Mouse (Mus musculus): ENCODE results near the gene Ramp3.
"Not testable (repeated sequence)": the region's sequence is repeated elsewhere in the genome, so short reads cannot be mapped to it uniquely, and the experiment has no call there.

Ramp3 gene

DNA sequence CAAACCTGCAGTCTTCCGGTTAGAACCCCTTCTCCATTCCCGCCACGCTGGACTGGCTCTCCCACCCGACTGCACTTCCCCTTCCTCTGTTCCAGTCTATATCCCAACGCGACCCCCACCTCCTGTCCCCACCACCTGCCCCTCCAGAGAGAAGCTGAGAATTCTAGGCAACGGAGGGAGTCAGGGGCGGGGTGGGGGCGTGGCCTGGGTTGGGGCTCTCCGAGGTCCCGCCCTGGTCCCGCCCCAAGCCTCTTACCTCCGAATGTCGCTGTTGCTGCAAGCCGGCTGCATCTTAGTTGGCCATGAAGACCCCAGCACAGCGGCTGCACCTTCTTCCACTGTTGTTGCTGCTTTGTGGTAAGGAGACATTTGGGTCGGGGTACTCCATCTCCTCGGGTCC lies at the start of gene Ramp3:
Gene Ramp3 (plus strand): TSS at position 251 of the 400 bp plus-strand sequence.
- peak; percentile 45 to 50 for DNase-seq (ENCODE audit: low spot score in 2 of 2)

DNA sequence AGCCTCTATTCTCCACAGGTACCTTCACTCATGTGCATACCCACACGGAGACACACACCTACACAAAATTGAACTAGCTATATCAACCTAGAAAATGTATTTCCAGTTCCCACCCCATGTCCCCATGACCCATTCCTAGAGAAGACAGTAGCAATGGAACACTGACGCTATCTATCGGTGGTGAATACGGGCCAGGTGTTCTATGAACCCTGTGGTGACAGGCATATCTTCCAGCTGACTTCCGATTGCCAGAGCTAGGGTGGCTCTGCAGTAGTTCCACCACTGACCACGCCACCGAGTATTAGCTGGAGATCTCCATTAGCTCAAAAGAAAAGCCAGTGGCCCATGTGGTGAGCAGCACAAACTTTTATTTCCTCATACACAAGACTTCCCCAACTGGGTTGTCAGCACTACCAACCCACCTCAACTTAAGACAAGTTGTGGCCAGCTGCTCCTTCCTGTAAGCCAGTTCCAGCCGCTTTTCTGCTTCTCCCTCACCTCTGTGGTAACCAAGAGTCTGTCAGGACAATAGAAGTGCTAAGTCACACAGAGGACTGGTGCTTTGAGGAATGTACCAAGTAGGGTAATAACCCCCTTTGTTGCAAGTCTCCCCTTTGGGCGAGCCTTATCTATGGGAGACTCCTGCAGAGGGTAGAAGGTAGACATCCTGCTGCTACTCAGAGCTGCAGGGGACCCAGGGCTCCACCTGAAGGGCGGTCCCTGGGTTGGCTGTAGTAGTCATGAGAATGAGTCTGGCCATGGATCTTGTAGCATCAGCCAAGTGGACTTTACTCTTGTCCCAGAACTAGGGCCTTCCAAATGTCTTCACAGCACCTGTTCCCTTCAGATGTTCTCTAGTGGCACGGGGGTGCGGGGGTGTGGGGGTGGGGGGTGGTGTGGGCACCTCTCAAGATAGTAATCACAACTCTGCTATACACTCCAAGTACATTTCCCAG lies 42.8 kb upstream of the Ramp3 start:
- no peak for DNase-seq (ENCODE audit: low spot score in 2 of 2)

DNA sequence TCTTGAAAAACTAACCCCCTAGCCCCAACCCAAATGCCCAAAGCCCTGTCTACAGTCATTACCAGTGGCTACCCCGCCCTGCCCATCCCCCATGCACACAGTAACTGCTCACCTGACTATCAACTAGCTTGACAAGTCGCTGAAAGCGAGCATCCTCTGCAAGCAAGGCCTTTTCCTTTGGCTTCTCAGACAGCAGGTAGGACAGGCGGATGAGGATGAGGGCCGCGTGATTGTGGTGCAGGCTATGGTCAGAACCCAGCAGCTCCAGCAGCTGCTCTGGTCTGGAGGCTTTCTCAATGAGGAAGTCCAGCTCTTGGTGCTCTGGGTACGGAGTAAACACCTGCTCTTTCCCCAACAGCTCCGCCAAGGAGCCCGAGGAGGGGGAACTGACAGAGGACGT lies 34.6 kb upstream of the Ramp3 start:
- no peak for DNase-seq (ENCODE audit: low spot score in 2 of 2)

DNA sequence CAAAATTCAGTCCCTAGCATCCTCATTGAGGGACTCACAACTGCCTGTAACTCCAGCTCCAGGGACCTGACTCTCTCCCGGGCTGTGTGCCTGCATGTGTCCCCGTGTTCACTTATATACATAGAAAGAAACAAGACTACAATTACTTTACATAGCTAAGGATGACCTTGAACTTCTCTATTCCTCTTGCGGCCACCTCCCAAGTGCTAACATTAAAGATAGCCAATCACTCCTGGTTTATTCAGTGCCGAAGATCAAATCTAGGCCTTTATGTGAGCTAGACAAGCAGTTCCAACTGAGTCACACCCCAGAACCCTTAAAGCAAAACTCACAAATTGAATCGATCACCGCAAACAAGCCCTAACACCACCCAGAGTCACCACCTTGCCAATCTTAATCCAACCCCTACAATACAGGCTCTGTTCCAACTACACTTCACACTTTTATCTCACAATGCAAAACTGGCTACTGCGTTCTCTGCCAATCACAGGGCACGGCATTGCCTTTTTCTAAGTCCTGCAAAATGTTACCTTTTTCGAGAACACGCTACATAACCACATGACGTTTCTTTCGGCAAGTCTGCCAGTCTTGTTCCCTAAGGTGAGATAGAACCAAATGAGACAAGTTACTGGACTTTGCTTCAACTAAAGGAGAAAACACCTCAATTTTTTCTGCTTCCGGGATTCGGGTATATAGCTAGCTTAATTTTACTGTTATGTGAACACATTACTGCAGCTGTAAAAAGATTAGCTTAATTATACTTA lies 33.5 kb upstream of the Ramp3 start:
- DNase-seq (ENCODE audit: low spot score in 2 of 2), result no peak

DNA sequence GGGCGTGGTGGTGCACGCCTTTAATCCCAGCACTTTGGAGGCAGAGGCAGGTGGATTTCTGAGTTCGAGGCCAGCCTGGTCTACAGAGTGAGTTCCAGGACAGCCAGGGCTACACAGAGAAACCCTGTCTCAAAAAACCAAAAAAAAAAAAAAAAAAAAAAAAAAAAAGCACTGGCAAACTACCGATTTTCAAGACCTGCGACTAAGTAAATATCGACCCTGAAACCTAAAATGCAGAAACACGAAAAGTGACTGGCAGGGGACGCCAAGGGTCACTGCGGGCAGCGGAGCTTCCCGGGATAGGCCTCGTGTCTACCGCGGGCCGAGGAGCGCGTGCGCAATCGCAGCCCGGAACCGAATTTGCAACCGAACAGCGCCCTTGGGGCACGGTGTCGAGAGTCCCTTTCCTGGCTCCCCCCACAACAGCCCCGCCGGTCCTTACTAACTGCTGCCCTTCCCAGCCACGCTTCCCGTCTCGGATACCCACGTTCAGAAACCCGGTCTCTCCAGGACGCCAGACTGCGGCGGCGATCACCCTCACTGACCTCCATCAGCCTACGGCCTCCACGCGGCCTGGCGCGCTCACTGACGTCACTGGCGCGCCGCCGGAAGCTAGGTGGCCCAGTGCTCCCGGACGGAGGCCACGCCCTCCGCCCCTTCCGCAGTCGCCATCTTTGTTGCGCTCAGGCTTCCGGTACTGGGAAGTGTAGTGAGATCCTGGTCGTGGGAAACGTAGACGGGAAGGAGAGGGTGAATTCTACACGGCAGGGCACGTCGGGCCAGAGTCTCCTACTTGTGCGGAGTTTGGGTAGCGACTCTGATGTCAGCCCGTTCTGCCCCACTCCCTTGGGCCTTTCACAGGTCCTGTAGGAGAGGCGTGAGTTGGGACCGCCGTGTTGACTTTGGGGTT lies 32.6 kb upstream of the Ramp3 start, which contains the start of gene Tbrg4:
Gene Tbrg4 (minus strand): TSS at position 590 of the 910 bp plus-strand sequence.
- DNase-seq (ENCODE audit: low spot score in 2 of 2), result peak; percentile 95 to 96

DNA sequence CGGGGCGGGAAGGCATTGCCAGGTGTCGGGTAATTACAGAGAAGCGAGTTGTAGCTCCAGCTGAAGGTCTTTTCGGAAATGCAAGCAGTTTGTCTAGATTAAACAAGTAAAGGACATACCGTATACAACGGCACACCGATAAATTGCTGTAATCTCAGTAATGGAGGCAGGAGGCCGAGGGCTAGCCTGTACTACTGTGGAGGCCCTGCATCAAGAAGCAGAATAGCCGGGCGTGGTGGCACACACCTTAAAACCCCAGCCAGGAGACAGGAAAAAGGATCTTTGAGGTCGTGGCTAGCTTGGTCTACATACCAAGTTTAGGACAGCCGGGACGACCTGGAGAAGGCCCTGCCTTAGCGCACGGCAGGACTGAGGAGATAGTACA lies 31.9 kb upstream of the Ramp3 start:
- no peak for DNase-seq (ENCODE audit: low spot score in 2 of 2)

DNA sequence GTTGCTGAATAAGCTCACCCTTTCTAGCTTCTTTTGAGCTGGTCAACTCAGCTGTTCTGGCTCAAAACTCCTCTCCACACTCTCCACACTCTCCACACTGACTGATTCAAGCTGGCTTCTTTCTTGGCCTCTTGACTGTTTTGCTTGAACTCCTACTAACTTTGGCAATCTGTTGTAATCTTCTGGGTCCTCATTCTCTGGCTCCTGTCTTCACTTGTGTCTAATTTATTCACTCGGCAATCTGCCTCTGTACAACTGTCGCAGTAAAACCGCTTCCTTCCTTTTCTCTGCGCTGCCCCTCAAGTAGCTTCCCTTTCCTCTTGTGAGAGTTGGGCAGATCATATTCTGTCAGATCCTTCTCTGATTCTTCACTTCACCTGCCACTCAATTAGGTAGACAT lies 30.6 kb upstream of the Ramp3 start:
- no peak for DNase-seq (ENCODE audit: low spot score in 2 of 2)

DNA sequence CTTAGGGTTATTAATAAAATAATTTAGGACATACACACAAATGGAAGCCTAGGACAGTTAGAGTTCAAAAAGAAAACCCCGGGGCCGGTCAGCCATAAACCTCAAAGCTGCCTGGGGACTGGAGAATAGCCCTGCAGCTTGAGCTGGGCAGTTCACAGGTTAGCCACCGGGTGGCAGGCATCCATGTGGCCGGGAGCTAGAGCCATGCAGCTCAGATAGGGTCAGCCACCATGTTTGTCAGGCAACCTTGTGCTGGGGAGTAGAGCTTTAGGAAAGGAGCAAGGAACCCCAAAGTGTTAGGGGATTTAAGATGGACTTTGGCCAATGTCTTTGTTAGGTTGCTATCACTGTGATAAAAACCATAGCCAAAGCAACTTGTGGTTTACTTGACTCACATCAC lies 29.8 kb upstream of the Ramp3 start:
- peak; percentile 57 to 59 for DNase-seq (ENCODE audit: low spot score in 2 of 2)

DNA sequence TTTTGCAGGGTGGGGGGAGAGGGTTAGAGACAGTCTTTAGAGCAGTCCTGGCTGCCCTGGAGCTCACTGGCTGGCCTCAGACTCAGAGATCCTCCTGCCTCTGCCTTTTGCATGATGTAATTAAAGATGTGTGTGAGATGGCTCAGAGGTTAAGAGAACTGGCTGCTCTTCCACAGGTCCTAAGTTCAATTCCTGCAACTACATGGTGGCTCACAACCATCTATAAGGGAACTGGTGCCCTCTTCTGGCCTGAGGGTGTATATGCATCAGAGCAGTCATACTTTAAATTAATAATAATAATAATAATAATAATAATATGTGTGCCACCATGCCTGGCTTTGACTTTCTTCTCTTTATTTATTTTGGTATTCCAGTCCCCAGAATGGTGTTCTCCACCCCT lies 28.7 kb upstream of the Ramp3 start:
- no peak for DNase-seq (ENCODE audit: low spot score in 2 of 2)

DNA sequence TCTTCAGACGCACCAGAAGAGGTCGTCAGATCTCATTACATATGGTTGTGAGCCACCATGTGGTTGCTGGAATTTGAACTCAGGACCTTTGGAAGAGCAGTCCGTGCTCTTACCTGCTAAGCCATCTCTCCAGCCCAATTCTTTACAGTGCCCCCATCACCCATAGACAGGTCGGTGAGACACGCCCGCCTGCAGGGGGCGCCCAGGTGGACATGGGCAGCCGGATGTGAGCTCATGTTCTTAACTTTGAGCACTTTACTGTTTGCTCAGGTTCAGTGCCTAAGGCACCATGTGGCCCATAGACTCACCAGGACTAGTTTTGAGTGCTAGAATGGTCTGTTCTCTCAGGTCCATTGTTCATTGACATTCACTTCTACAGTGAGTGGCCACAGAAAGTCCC lies 22.2 kb upstream of the Ramp3 start:
- DNase-seq (ENCODE audit: low spot score in 2 of 2), result no peak

DNA sequence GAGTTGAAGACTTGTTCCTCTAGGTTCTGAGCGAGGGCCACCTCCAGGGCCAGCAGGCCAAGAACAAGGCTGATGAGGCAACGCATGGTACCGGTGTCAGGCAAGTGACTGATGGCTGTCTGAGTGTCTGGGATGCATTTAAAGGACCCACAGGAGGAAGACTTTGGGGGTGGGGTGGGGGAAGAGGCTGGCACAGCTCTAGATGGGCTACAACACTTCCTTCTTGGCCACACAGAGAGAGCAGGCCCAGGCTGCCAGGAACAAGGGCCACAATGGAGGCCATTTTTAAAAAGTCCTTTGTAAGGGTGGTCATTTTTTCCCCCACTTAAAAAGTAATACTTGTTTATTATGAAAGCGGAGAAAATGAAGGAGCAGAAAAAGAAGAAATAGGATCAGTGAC lies 19.8 kb upstream of the Ramp3 start, which contains the start of gene Wap:
Gene Wap (minus strand): TSS at position 101 of the 400 bp plus-strand sequence.
- no peak for DNase-seq (ENCODE audit: low spot score in 2 of 2)

DNA sequence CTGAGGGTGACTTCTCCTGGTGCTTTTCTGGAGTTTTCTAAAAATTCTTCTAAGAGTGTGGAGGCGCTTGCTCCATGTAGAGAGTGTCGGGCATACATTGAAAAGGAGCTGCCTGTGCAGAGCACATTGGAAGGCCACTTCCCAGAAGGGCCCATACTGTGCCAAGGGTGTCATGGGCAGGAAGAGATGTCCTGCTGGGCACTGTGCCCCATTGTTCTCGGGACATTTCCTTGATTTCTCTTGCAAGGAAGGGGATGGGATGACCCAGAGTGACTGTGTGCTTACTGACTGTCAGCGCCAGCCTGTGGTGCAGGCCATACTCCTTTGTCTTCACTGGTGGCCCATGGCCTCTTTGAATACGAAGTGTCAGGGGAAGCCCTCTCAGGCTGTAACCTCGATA lies 19.2 kb upstream of the Ramp3 start:
- DNase-seq (ENCODE audit: low spot score in 2 of 2), result no peak

DNA sequence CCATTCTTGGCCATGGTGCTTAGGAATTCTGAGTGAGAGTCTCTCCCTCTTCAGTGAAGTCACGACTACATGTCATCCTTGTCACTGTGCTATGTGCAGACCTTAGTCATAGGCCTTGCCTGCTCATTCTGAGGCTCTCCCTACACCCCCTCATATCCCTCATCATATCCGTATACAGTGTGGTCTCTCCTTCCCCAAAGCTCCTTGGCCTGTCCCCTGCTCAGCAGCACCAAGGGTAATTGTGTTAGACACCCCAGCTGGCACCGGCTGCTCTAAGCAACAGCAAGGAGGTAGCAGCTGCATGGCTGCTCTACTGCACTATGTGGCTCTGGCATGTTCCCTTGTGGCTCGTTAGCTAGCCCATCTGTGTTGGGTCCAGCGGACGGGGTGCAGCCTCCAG lies 13.8 kb upstream of the Ramp3 start:
- no peak for DNase-seq (ENCODE audit: low spot score in 2 of 2)

DNA sequence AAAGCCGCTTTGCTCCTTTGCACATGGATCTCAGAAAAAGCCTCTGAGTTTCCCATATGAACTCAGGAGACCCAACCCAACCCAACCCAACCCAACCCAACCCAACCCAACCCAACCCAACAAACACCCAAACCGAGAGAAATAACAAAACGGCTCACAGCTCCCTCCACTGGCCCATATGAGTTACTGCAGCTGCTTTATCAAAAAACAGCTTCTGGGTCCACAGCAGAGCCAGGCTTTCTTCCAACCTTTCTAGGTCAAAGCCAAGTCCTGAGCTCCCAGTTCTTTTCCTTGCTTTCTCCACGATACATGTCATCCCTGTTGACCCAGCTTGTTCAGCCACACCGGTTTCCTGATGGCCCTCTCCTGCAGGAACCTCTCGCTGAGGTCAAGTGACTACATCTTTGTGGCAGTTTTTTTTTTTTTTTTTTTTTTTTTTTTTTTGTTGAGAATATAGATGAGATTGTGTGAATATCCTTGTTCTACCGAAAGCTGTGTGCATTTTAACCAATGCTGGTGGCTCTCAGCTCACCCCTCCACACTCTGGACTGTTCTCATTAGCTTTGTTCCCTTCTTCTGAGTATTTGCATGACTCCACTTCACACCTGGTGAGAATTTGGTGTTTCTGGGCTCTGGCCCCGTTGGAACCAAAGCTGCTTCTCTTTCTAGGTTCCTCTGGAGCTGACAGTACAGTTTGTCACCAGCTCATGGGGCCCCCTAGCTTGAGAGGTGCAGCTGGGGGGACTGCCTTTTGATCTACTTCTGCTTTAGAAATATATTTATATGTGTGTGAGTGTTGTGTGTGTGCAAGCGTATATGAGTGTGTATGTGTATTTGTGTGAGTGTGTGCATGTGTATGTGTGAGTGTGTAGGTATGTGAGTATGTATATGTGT lies 10.2 kb upstream of the Ramp3 start:
- no peak for DNase-seq (ENCODE audit: low spot score in 2 of 2)

DNA sequence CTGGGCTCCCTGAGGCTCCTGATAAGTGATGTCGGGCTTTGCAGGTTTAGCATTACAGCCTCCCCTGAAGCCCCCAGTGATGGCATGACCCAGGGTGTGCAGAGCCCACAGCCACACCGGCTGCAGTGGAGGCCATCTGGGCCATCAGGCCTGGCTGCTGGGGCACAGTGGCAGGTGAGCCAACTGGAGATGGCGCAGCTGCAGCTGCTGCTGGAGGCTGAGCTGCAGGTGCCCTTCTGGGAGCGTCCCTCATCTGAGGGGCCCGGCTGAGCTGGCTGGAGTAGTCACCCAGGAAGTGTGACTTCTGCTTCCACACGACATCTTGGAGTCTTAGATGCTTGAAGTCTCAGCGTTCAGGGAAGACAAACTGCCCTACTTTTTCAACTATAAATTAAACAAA lies 7.8 kb upstream of the Ramp3 start:
- DNase-seq (ENCODE audit: low spot score in 2 of 2), result no peak

DNA sequence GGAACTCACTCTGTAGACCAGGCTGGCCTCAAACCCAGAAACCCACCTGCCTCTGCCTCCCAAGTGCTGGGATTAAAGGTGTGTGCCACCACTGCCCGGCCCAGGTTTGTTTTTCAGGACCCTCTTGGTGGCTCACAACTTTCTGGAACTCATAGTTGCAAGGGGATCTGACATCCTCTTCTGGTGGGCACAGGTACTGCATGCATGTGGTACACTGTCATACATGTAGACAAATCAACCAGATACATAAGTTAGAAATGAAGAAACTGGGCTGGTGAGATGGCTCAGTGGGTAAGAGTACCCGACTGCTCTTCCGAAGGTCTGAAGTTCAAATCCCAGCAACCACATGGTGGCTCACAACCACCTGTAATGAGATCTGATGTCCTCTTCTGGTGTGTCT lies 5.3 kb upstream of the Ramp3 start:
- DNase-seq (ENCODE audit: low spot score in 2 of 2), result not testable (repeated sequence)

DNA sequence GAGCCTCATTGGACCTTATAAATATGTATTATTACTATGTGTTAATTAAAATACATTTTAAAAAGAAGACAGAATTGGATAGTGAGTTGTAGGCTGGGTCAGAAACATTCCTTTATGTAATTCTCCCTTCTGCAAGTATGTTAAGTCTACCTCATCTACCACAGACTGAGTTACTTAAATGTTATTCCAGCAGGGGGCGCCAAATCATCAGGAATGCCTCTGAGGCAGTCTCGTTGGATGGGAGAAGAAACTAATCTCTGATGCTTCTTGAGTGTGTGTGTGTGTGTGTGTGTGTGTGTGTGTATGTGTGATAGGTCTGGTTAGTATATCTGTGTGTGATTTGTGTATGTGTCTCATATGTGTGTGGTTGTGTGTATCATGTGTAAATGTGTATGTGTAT lies 3.4 kb upstream of the Ramp3 start:
- peak; percentile 93 to 94 for DNase-seq (ENCODE audit: low spot score in 2 of 2)

DNA sequence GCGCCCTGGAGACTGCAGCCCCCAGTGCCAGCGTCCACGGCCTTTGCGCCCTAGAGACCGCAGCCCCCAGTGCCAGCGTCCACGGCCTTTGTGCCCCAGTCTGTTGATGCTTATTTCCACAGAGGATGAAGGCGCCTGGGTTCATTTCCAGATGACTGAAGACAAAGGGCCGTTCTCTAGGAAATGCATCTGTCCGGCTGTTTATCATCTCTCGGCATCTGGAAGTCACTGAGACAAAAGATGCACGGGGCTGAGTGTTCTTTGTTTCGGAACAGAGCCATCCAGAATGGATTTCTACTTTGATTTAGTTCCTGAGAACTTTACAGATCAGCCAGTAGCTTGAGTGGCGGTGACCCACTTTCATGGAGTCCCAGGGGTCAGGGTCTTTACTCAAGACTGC lies 2.9 kb downstream of the Ramp3 start:
- DNase-seq (ENCODE audit: low spot score in 2 of 2), result no peak

DNA sequence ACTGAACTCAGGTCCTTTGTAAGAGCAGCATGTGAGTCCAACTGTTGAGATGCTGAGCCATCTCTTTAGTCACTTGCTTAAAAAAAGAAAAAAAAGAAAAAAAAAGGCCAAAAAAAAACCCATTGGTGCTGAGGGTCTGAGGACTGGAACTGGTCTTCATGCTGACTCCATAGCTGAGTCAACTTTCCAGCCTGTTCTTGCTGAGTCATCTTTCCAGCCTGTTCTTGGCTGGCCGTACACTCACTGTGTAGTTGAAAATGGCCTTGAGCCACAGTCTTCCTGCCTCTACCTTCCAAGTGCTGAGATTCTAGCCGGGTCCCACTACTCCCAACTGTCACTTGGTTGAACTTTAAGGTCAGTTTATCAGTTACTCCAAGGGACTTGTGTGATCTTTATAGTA lies 8.3 kb downstream of the Ramp3 start:
- no peak for DNase-seq (ENCODE audit: low spot score in 2 of 2)

DNA sequence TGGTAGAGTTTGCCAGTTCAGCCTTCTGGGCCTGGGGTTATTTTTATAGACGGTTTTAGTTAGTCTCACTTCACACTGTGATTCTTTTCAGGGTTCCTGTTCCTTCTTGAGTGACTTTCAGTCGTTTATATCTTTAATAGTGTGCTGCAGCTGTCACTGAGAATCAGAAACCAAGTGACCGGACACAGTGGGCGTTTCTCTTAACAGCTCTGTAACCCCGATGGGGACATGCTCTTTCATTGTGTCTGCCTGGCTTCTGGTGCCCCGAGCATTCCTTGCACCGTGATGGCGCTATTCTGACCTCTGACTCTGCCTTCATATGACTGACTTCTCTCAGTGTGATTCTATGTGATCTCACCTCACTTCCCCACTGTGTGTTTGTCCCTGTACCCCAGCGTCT lies 10.7 kb downstream of the Ramp3 start:
- peak in 1 of 2 experiments; percentile 14 for DNase-seq (ENCODE audit: low spot score in 2 of 2)

DNA sequence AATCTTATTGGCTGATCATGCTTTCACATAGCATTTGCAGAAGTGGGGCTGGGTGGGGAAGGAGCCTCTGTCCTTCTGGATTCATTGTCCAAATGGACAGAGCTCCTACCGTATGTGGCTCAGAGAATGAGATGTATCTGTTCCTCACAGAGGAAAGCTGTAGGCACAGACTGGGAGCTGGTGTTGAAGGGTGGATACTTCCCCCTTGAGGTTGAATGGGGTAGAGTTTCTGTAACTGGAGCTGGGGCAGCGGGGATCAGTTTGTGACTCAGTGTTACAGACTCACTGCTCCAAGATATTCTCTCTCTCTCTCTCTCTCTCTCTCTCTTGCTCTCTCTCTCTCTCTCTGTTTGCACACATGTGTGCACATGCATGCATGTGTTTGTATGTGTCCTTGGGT lies 11.7 kb downstream of the Ramp3 start:
- DNase-seq (ENCODE audit: low spot score in 2 of 2), result peak in 1 of 2 experiments; percentile 14

Data from right cerebral cortex, postnatal 10 days (tissue).